Comparison of ENCODE assay signal across 18 mouse cellular contexts in genomic region chr5:8488701-8489297, GRCm38 (mm10).
A peak's percentile ranks its signal among the peaks of the same experiment; 100 is the strongest.
DNase-seq lines count a peak whose midpoint lies in the region; ATAC-seq and TF ChIP-seq lines count a peak whose summit lies in the region.
"Had no signal": no experiment of that assay in that cellular context is flagged by ENCODE, and none has a peak within 500 bp of the region (broad histone marks: within the 10 kb centered on the region; RNA-seq: fewer than 3 reads in every experiment).

No protein-coding gene starts in this region.

- no peak for DNase-seq in neural tube, embryonic 10.5 days (ENCODE audit: extremely low spot score, low spot score)
- peak; percentile 2 for DNase-seq in embryonic facial prominence, embryonic 11.5 days (ENCODE audit: low spot score)
- DNase-seq in cerebellum, adult 11-12 months = no peak
- DNase-seq in urinary bladder, postnatal 14 days (ENCODE audit: low spot score) = no peak
- DNase-seq in gastrocnemius, adult 2 months = no peak
- DNase-seq: adrenal gland, postnatal 10 days; cerebellum, postnatal 25 days; kidney, adult 2 months; layer of hippocampus, postnatal 36 days; left cerebral cortex, postnatal 4 days; thymus, adult 2 months had no signal

- no peak overlapping the region for H3K27ac ChIP-seq in neural tube, embryonic 12.5 days
- H3K27ac ChIP-seq in embryonic facial prominence, embryonic 11.5 days (replicated peaks; ENCODE audit: low read depth, low read length) = no peak overlapping the region
- H3K27ac ChIP-seq in hindbrain, embryonic 12.5 days = no peak overlapping the region
- H3K27ac ChIP-seq in neural tube, embryonic 13.5 days (replicated peaks) = peak overlapping the region; percentile 18; the same call in 1 of the 2 replicates
- H3K27ac ChIP-seq in gastrocnemius, adult 2 months = no peak overlapping the region
- H3K27ac ChIP-seq: embryonic facial prominence, embryonic 15.5 days; heart, embryonic 13.5 days; liver, embryonic 12.5 days had no signal

- no peak overlapping the region for H3K9ac ChIP-seq in neural tube, embryonic 12.5 days
- H3K9ac ChIP-seq in embryonic facial prominence, embryonic 11.5 days (replicated peaks; ENCODE audit: low read length) = no peak overlapping the region
- H3K9ac ChIP-seq in hindbrain, embryonic 12.5 days = no peak overlapping the region
- H3K9ac ChIP-seq in neural tube, embryonic 13.5 days = no peak overlapping the region
- H3K9ac ChIP-seq: embryonic facial prominence, embryonic 15.5 days; heart, embryonic 13.5 days; liver, embryonic 12.5 days had no signal

- TF ChIP-seq CTCF in gastrocnemius, adult 2 months (IDR thresholded peaks at IDR 0.05) = no peak

- peaks cover 9% of the 10 kb centered on the region; the same call in 1 of the 2 replicates for H3K4me1 ChIP-seq in neural tube, embryonic 12.5 days
- H3K4me1 ChIP-seq in embryonic facial prominence, embryonic 11.5 days (ENCODE audit: control insufficient read depth, insufficient read depth, low read length) = no peaks in the 10 kb centered on the region
- H3K4me1 ChIP-seq in hindbrain, embryonic 12.5 days = no peaks in the 10 kb centered on the region
- 0 out of 2 replicates have a peak, but pooled peaks cover 5% of the 10 kb centered on the region for H3K4me1 ChIP-seq in neural tube, embryonic 13.5 days (replicated peaks)
- H3K4me1 ChIP-seq: embryonic facial prominence, embryonic 15.5 days; heart, embryonic 13.5 days; liver, embryonic 12.5 days had no signal

- no peaks in the 10 kb centered on the region for H3K36me3 ChIP-seq in neural tube, embryonic 12.5 days
- H3K36me3 ChIP-seq in embryonic facial prominence, embryonic 11.5 days (replicated peaks; ENCODE audit: control insufficient read depth, insufficient read depth, low read depth, low read length) = no peaks in the 10 kb centered on the region
- no peaks in the 10 kb centered on the region for H3K36me3 ChIP-seq in hindbrain, embryonic 12.5 days
- H3K36me3 ChIP-seq in neural tube, embryonic 13.5 days = peaks cover 5% of the 10 kb centered on the region; the same call in 1 of the 2 replicates
- H3K36me3 ChIP-seq: embryonic facial prominence, embryonic 15.5 days; heart, embryonic 13.5 days; liver, embryonic 12.5 days had no signal

- H3K9me3 ChIP-seq in neural tube, embryonic 12.5 days = no peaks in the 10 kb centered on the region
- no peaks in the 10 kb centered on the region for H3K9me3 ChIP-seq in embryonic facial prominence, embryonic 11.5 days (replicated peaks; ENCODE audit: control insufficient read depth, low read length)
- H3K9me3 ChIP-seq in hindbrain, embryonic 12.5 days (replicated peaks) = no peaks in the 10 kb centered on the region
- H3K9me3 ChIP-seq in neural tube, embryonic 13.5 days = no peaks in the 10 kb centered on the region
- H3K9me3 ChIP-seq: embryonic facial prominence, embryonic 15.5 days; heart, embryonic 13.5 days; liver, embryonic 12.5 days had no signal

- ATAC-seq in neural tube, embryonic 12.5 days (ENCODE audit: low FRiP score, low read depth) = peak; percentile 57
- no peak for ATAC-seq in embryonic facial prominence, embryonic 11.5 days (replicated peaks; ENCODE audit: insufficient number of reproducible peaks, low FRiP score, low TSS enrichment, low read depth)
- ATAC-seq in hindbrain, embryonic 12.5 days (ENCODE audit: low FRiP score) = peak; percentile 39
- 0 out of 2 replicates have a peak, but pooled peaks have one; percentile 3 for ATAC-seq in neural tube, embryonic 13.5 days (ENCODE audit: low read depth)
- ATAC-seq: liver, embryonic 12.5 days had no signal

- WGBS in neural tube, embryonic 12.5 days = 56% methylated on average over 2 of the region's 2 CpGs
- WGBS in embryonic facial prominence, embryonic 11.5 days = 76% methylated on average over 2 of the region's 2 CpGs
- 28% methylated on average over 2 of the region's 2 CpGs for WGBS in hindbrain, embryonic 12.5 days
- WGBS in neural tube, embryonic 13.5 days = 26% methylated on average over 2 of the region's 2 CpGs

- no peak overlapping the region for H3K4me2 ChIP-seq in neural tube, embryonic 12.5 days (replicated peaks)
- no peak overlapping the region for H3K4me2 ChIP-seq in embryonic facial prominence, embryonic 11.5 days (ENCODE audit: low read depth, low read length)
- no peak overlapping the region for H3K4me2 ChIP-seq in hindbrain, embryonic 12.5 days (replicated peaks)
- no peak overlapping the region for H3K4me2 ChIP-seq in neural tube, embryonic 13.5 days
- H3K4me2 ChIP-seq: embryonic facial prominence, embryonic 15.5 days; heart, embryonic 13.5 days; liver, embryonic 12.5 days had no signal

- intact Hi-C loops in gastrocnemius, adult 2 months (cut with DNase I) = no loop called here

- no peaks in the 10 kb centered on the region for H3K27me3 ChIP-seq in neural tube, embryonic 12.5 days (replicated peaks)
- H3K27me3 ChIP-seq in embryonic facial prominence, embryonic 11.5 days (ENCODE audit: control insufficient read depth, insufficient read depth, low read length) = no peaks in the 10 kb centered on the region
- H3K27me3 ChIP-seq in hindbrain, embryonic 12.5 days = no peaks in the 10 kb centered on the region
- no peaks in the 10 kb centered on the region for H3K27me3 ChIP-seq in neural tube, embryonic 13.5 days
- H3K27me3 ChIP-seq: embryonic facial prominence, embryonic 15.5 days; heart, embryonic 13.5 days; liver, embryonic 12.5 days had no signal

- no peak overlapping the region for H3K4me3 ChIP-seq in neural tube, embryonic 12.5 days
- no peak overlapping the region for H3K4me3 ChIP-seq in embryonic facial prominence, embryonic 11.5 days (ENCODE audit: low read depth, low read length)
- H3K4me3 ChIP-seq in hindbrain, embryonic 12.5 days = no peak overlapping the region
- no peak overlapping the region for H3K4me3 ChIP-seq in neural tube, embryonic 13.5 days
- no peak overlapping the region for H3K4me3 ChIP-seq in gastrocnemius, adult 2 months
- H3K4me3 ChIP-seq: embryonic facial prominence, embryonic 15.5 days; heart, embryonic 13.5 days; liver, embryonic 12.5 days; myocyte had no signal
